Mouse (Mus musculus): ENCODE results near the gene Rhoa. TPM values are rescaled to one million over a fixed set of nuclear protein-coding genes. Genes with fewer than 3 reads are reported as not detected.
"Not testable (repeated sequence)": the region's sequence is repeated elsewhere in the genome, so short reads cannot be mapped to it uniquely, and the experiment has no call there.

Rhoa gene
- polyA plus RNA-seq, 1 experiment = 434 TPM

DNA sequence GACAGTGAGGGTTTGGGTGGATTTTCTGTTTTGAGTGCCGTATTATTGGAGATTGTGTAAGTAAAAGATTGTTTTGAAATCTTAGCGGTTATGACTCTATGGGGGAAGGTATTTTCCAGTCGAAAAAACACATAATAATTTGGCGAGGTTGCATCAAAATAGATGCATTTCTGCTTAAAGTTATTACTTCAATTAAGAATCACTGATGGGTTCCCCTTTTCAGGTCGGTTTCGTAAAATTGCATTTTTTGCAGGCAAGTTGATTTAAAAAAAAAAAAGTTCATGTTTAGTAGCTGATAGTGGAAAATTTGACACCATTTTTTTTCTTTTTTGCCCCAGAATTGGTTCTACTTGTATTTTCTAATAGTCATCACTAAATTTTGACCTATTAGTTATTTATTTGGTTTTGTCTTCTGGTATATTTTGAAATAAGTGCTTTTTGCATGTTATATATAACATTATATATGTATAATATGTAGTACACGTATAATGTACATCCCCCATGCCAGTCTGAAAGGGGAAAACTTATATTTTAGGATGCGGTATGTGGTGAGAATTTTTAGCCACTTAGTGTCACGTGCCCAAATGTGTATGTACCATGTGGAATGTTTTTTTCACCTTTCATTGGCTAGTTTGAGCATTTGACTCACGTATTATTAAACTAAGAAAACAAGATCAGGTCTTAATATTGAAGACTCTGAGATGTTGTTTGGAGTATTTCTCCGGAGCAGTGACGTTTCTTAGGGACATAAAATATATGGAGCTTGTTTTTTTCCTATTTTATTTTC lies 1.3 kb downstream of the Rhoa start:
- peak overlapping the region; percentile 91 for H3K9ac ChIP-seq (ENCODE audit: low read depth, poor library complexity, severe bottlenecking)
- H3K9me3 ChIP-seq (replicated peaks; ENCODE audit: control insufficient read depth, insufficient read depth, low read length, poor library complexity, severe bottlenecking) = no peaks in the 10 kb centered on the region
- H3K4me1 ChIP-seq (ENCODE audit: control insufficient read depth, insufficient read depth, low read length) = no peaks in the 10 kb centered on the region
- H3K27ac ChIP-seq (ENCODE audit: insufficient read depth, low read length) = peak overlapping the region; percentile 65
- peak overlapping the region; percentile 90 for H3K4me3 ChIP-seq (ENCODE audit: low read depth, low read length)
- peaks cover 11% of the 10 kb centered on the region for H3K36me3 ChIP-seq (ENCODE audit: control insufficient read depth, insufficient read depth, low read length, poor library complexity, severe bottlenecking)
- TF ChIP-seq CTCF (IDR thresholded peaks at IDR 0.05; ENCODE audit: low read depth, low read length) = no peak
- TF ChIP-seq EP300 (IDR thresholded peaks at IDR 0.05; ENCODE audit: insufficient read depth, low read depth, low read length) = no peak
- no peak for TF ChIP-seq POLR2A (IDR thresholded peaks at IDR 0.05; ENCODE audit: insufficient read depth, low read length)
- H3K27me3 ChIP-seq (ENCODE audit: control insufficient read depth, insufficient read depth, low read length, poor library complexity, severe bottlenecking) = no peaks in the 10 kb centered on the region

DNA sequence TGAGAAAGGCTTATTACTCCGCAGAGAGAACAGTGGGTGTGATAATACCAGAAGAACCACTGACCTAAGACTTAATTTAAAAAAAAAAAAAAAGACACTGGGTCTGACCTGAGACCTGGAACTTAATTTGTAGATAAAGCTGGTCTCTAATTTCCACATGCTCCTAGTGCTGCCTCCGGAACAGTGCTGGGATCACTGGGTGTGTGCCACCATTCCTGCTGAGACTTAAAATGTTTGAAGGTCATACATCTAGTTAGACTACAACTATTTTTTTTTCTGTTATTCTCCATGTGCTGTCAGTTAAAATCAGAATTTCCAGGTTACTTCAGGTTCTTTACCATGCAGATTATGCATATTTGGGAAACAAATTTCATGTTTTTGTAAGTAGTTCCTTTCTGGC lies 2.2 kb downstream of the Rhoa start:
- H3K9ac ChIP-seq (ENCODE audit: low read depth, poor library complexity, severe bottlenecking) = peak overlapping the region; percentile 91
- no peaks in the 10 kb centered on the region for H3K27me3 ChIP-seq (ENCODE audit: control insufficient read depth, insufficient read depth, low read length, poor library complexity, severe bottlenecking)
- H3K36me3 ChIP-seq (ENCODE audit: control insufficient read depth, insufficient read depth, low read length, poor library complexity, severe bottlenecking) = peaks cover 11% of the 10 kb centered on the region
- H3K4me3 ChIP-seq (ENCODE audit: low read depth, low read length) = peak overlapping the region; percentile 66
- TF ChIP-seq CTCF (IDR thresholded peaks at IDR 0.05; ENCODE audit: low read depth, low read length) (no peak), POLR2A (IDR thresholded peaks at IDR 0.05; ENCODE audit: insufficient read depth, low read length) (no peak), EP300 (IDR thresholded peaks at IDR 0.05; ENCODE audit: insufficient read depth, low read depth, low read length) (no peak)
- no peaks in the 10 kb centered on the region for H3K9me3 ChIP-seq (replicated peaks; ENCODE audit: control insufficient read depth, insufficient read depth, low read length, poor library complexity, severe bottlenecking)
- peak overlapping the region; percentile 17; the same call in 1 of the 2 replicates for H3K27ac ChIP-seq (ENCODE audit: insufficient read depth, low read length)
- H3K4me1 ChIP-seq (ENCODE audit: control insufficient read depth, insufficient read depth, low read length) = no peaks in the 10 kb centered on the region

DNA sequence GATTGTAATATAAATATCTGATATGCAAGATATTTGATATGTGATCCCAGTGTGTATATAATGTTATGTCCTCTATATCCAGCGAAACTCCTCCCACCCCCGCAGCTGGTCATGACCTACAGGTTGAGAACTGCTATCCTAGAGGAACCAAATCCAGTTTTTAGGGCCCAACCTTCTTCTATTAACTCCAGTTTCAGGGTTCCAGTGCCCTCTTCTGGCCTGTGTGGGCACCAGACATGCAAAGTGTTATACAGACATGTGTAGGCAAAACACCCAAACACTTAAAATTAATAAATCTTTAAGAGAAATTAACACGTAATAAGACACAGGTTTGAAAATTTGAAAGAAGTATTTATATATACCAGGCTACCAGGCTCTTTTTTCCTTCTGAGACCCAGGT lies 11.6 kb downstream of the Rhoa start:
- TF ChIP-seq CTCF (IDR thresholded peaks at IDR 0.05; ENCODE audit: low read depth, low read length) = no peak
- no peak for TF ChIP-seq EP300 (IDR thresholded peaks at IDR 0.05; ENCODE audit: insufficient read depth, low read depth, low read length)
- H3K27ac ChIP-seq (ENCODE audit: insufficient read depth, low read length) = peak overlapping the region; percentile 32
- peaks cover 3% of the 10 kb centered on the region for H3K4me1 ChIP-seq (ENCODE audit: control insufficient read depth, insufficient read depth, low read length)

DNA sequence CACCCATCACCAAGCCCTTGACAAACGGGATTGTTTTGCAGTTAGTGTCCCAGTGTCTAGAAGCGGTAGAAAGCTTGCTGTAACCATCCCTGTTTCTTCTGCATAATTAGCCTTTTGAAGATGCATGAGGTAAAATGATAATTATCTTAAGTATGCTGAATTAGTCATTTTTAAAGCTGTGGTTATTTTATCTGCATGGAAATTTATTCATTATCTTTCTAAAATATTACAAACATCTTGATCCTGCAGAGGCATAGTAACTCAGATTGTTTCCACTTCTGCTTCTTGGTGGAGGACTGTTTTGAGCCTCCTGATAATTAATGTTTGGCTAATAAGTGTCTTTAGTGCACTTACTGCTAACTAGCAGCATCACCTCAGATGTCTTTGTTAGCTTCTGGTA lies 12.5 kb downstream of the Rhoa start:
- H3K27me3 ChIP-seq (ENCODE audit: control insufficient read depth, insufficient read depth, low read length, poor library complexity, severe bottlenecking) = no peaks in the 10 kb centered on the region
- H3K9me3 ChIP-seq (replicated peaks; ENCODE audit: control insufficient read depth, insufficient read depth, low read length, poor library complexity, severe bottlenecking) = no peaks in the 10 kb centered on the region
- peaks cover 3% of the 10 kb centered on the region for H3K4me1 ChIP-seq (ENCODE audit: control insufficient read depth, insufficient read depth, low read length)
- no peak overlapping the region for H3K9ac ChIP-seq (ENCODE audit: low read depth, poor library complexity, severe bottlenecking)
- TF ChIP-seq POLR2A (IDR thresholded peaks at IDR 0.05; ENCODE audit: insufficient read depth, low read length) (no peak), CTCF (IDR thresholded peaks at IDR 0.05; ENCODE audit: low read depth, low read length) (no peak), EP300 (IDR thresholded peaks at IDR 0.05; ENCODE audit: insufficient read depth, low read depth, low read length) (no peak)
- H3K36me3 ChIP-seq (ENCODE audit: control insufficient read depth, insufficient read depth, low read length, poor library complexity, severe bottlenecking) = peaks cover 26% of the 10 kb centered on the region
- H3K27ac ChIP-seq (ENCODE audit: insufficient read depth, low read length) = no peak overlapping the region
- H3K4me3 ChIP-seq (ENCODE audit: low read depth, low read length) = no peak overlapping the region

More for the DNA sequence above, 11.6 kb downstream of the Rhoa start:
- H3K9ac ChIP-seq (ENCODE audit: low read depth, poor library complexity, severe bottlenecking) = no peak overlapping the region
- no peaks in the 10 kb centered on the region for H3K27me3 ChIP-seq (ENCODE audit: control insufficient read depth, insufficient read depth, low read length, poor library complexity, severe bottlenecking)
- peaks cover 29% of the 10 kb centered on the region for H3K36me3 ChIP-seq (ENCODE audit: control insufficient read depth, insufficient read depth, low read length, poor library complexity, severe bottlenecking)
- H3K9me3 ChIP-seq (replicated peaks; ENCODE audit: control insufficient read depth, insufficient read depth, low read length, poor library complexity, severe bottlenecking) = no peaks in the 10 kb centered on the region
- H3K4me3 ChIP-seq (ENCODE audit: low read depth, low read length) = no peak overlapping the region

DNA sequence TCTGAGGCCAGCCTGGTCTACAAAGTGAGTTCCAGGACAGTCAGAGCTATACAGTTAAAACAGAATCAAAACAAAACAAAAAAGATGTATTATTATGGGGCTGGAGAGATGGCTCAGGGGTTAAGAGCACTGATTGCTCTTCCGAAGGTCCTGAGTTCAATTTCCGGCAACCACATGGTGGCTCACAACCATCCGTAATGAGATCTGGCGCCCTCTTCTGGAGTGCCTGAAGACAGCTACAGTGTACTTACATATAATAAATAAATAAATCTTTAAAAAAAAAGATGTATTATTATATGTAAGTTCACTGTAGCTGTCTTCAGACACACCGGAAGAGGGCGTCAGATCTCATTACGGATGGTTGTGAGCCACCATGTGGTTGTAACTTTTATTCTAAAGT lies 16.1 kb downstream of the Rhoa start:
- peaks cover 33% of the 10 kb centered on the region for H3K36me3 ChIP-seq (ENCODE audit: control insufficient read depth, insufficient read depth, low read length, poor library complexity, severe bottlenecking)
- not testable (repeated sequence) for H3K4me1 ChIP-seq (ENCODE audit: control insufficient read depth, insufficient read depth, low read length); H3K27me3 ChIP-seq (ENCODE audit: control insufficient read depth, insufficient read depth, low read length, poor library complexity, severe bottlenecking); H3K9me3 ChIP-seq (replicated peaks; ENCODE audit: control insufficient read depth, insufficient read depth, low read length, poor library complexity, severe bottlenecking); H3K27ac ChIP-seq (ENCODE audit: insufficient read depth, low read length); H3K4me3 ChIP-seq (ENCODE audit: low read depth, low read length); H3K9ac ChIP-seq (ENCODE audit: low read depth, poor library complexity, severe bottlenecking)

DNA sequence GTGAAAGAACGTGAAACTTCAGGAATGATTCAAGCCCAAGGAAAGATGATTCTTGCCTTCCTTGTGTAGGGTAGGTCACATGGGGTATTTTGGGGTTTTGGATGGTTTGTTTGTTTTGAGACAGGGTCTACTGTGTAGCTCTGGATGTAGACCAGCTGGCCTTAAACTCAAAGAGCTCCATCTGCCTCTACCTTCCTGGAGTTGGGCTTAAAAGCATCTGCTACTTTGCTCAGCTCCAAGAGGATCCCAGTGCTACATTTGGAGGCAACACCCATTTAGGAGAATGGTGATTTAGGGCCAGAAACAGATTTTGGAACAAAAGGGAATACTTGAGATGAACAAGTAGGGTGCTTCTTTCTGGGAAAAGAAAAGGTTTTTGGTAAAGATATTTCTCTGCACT lies 18.9 kb downstream of the Rhoa start:
- Histone ChIP-seq H3K36me3 (ENCODE audit: control insufficient read depth, insufficient read depth, low read length, poor library complexity, severe bottlenecking) (peaks cover 46% of the 10 kb centered on the region), H3K9me3 (replicated peaks; ENCODE audit: control insufficient read depth, insufficient read depth, low read length, poor library complexity, severe bottlenecking) (no peaks in the 10 kb centered on the region), H3K4me1 (ENCODE audit: control insufficient read depth, insufficient read depth, low read length) (no peaks in the 10 kb centered on the region), H3K9ac (ENCODE audit: low read depth, poor library complexity, severe bottlenecking) (no peak overlapping the region), H3K27me3 (ENCODE audit: control insufficient read depth, insufficient read depth, low read length, poor library complexity, severe bottlenecking) (no peaks in the 10 kb centered on the region), H3K4me3 (ENCODE audit: low read depth, low read length) (no peak overlapping the region), H3K27ac (ENCODE audit: insufficient read depth, low read length) (no peak overlapping the region)
- TF ChIP-seq CTCF (IDR thresholded peaks at IDR 0.05; ENCODE audit: low read depth, low read length) (no peak), POLR2A (IDR thresholded peaks at IDR 0.05; ENCODE audit: insufficient read depth, low read length) (no peak), EP300 (IDR thresholded peaks at IDR 0.05; ENCODE audit: insufficient read depth, low read depth, low read length) (no peak)

All from ES-Bruce4 (cell line).